Mouse (Mus musculus) C2C12 (cell line): ENCODE results near the gene Ptprj. TPM values are rescaled to one million over a fixed set of nuclear protein-coding genes. Genes with fewer than 3 reads are reported as not detected.
A peak's percentile ranks its signal among the peaks of the same experiment; 100 is the strongest.

Source experiments
- H3K27me3 ChIP-seq: one replicate; pipeline ENCODE4 v1.6.1; 2011; ENCODE audit not compliant: control insufficient read depth, insufficient read depth, insufficient read length
- H3K36me3 ChIP-seq: one replicate; pipeline ENCODE4 v1.6.1; 2011; ENCODE audit not compliant: control insufficient read depth, insufficient read depth
- H3K4me3 ChIP-seq: one replicate; pipeline ENCODE4 v1.5.1; 2011; ENCODE audit warnings: mild to moderate bottlenecking, control low read depth; ENCODE audit not compliant: poor library complexity, insufficient read depth, severe bottlenecking
- H3K79me2 ChIP-seq: one replicate; pipeline ENCODE4 v1.6.1; 2011; ENCODE audit not compliant: control insufficient read depth, insufficient read depth
- H3K79me3 ChIP-seq: one replicate; pipeline ENCODE4 v1.6.1; 2011; ENCODE audit warnings: low read depth, control low read depth
- H3ac ChIP-seq: one replicate; pipeline ENCODE3; 2011; ENCODE audit warnings: low read depth; ENCODE audit not compliant: control insufficient read depth, insufficient read length
- CEBPB ChIP-seq: IDR thresholded peaks from one replicate; pipeline ENCODE4 v1.6.1; 2011; ENCODE audit warnings: low read depth, mild to moderate bottlenecking, control low read depth, moderate library complexity
- CTCF ChIP-seq: IDR thresholded peaks from one replicate; pipeline ENCODE4 v1.5.1; 2011; ENCODE audit not compliant: control insufficient read depth, insufficient read depth, insufficient read length
- FOSL1 ChIP-seq: IDR thresholded peaks from one replicate; pipeline ENCODE4 v1.8.0; 2011; ENCODE audit warnings: mild to moderate bottlenecking, low read length; ENCODE audit not compliant: poor library complexity, insufficient read depth, severe bottlenecking
- MAX ChIP-seq: IDR thresholded peaks from one replicate; pipeline ENCODE4 v1.6.1; 2011; ENCODE audit warnings: mild to moderate bottlenecking, control low read depth
- MYOD1 ChIP-seq: IDR thresholded peaks from one replicate; pipeline ENCODE4 v1.6.1; 2011; ENCODE audit warnings: low read depth; ENCODE audit not compliant: control insufficient read depth, insufficient read length
- MYOG ChIP-seq: IDR thresholded peaks from one replicate; pipeline ENCODE4 v1.6.1; 2011; ENCODE audit not compliant: control insufficient read depth, insufficient read length; ENCODE audit errors: extremely low read depth
- USF1 ChIP-seq: IDR thresholded peaks from one replicate; pipeline ENCODE4 v1.6.1; 2011; ENCODE audit warnings: low read depth, mild to moderate bottlenecking, control low read depth, moderate library complexity
- long read RNA-seq, 2 experiments: library from polyadenylated mRNA; unstranded; transcript quantifications; one replicate each; pipeline ENCODE4 v2.0.0; 2019 to 2020
- polyA plus RNA-seq: library from polyadenylated mRNA; unstranded; fragments of >200 nt; fragmentation: generic; extraction: Trizol; gene quantifications from one replicate; pipeline ENCODE4 v1.2.1, GENCODE M21; 2012; ENCODE audit warnings: missing spikeins

The Ptprj gene
- polyA plus RNA-seq: 1.1 TPM
- long read RNA-seq, experiment 1, partial matches to known transcripts: 0 of 2 reads
- long read RNA-seq, experiment 1, other reads (novel, unspliced or antisense): 2 of 2 reads
- long read RNA-seq, experiment 2, partial matches to known transcripts: 0 of 5 reads
- long read RNA-seq, experiment 2, other reads (novel, unspliced or antisense): 5 of 5 reads

DNA sequence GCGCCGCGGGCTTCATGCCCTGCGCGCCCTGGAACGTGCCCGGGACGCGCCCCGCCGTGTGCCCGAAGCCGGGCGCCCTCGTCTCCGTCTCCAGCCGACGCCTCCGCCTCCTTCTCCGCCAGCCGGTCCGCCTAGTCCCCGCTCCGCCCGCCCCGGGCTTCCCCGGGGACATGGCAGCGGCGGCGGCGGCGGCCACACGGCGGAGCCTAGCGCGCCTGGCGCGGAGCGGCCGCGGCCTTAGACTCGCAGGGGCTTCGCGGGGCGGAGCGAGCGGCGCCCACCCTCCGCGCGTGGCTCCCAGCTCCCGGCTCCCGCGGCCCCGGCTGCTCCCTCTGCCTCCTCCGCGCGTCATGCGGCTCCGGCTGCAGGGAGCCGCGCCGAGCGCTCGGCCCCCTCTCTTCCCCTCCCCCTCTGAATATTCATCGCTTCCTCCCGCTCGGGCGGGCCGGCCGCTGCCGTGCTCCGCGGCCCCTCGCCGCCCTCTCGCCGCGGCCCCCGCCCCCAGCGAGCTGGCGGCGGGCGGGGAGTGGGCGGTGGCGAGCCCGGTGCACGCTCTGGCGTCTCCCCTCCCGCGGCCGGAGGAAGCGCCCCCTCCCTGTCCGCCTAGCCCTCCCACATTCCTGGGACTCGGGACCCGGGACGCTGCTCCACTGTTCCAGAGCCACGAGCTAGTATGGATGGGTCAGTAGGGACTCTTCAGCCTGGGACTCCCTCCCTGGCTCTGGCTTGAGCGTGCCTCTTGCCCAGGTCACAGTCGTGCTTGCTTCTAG is at the start of gene Ptprj:
Gene Ptprj (minus strand): TSS at position 412 of the 770 bp plus-strand sequence.
- no peaks in the 10 kb centered on the region for H3K27me3 ChIP-seq
- H3K79me2 ChIP-seq: peaks cover 40% of the 10 kb centered on the region
- H3ac ChIP-seq: peak within 1 kb of the TSS; percentile 96
- H3K79me3 ChIP-seq: peaks cover 10% of the 10 kb centered on the region
- no peaks in the 10 kb centered on the region for H3K36me3 ChIP-seq
- H3K4me3 ChIP-seq: peak within 1 kb of the TSS; percentile 79
- TF ChIP-seq MYOG (no peak), CEBPB (no peak), CTCF (peak; percentile 4)

- H3ac ChIP-seq: no peak overlapping the region
- no peak overlapping the region for H3K4me3 ChIP-seq
These were observed 49.1 kb upstream of the Ptprj start for GRCm38 (mm10) chr2:90629552-90629951.

DNA sequence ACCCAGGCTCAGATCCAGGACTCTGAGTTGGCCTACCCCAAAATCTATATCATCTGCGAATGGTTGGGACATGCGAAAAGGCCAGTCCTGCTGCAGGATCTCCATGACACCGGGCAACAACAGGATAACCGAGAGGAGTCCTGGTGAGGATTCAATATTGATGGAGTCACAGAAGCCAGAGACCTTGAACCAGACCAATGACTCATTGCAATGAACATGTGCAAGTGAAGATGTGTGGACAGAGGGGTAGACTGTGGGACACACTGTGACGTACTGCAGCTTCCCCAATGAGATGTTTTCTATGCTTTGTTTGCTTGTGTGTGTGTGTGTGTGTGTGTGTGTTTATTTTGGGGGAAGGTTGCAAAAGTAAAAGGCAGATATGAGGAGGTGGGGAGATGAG is 47.8 kb upstream of the Ptprj start:
- TF ChIP-seq CEBPB: no peak
- TF ChIP-seq MYOG: no peak
- Histone ChIP-seq H3K27me3 (no peaks in the 10 kb centered on the region), H3K36me3 (no peaks in the 10 kb centered on the region), H3ac (no peak overlapping the region), H3K79me3 (no peaks in the 10 kb centered on the region), H3K4me3 (no peak overlapping the region), H3K79me2 (no peaks in the 10 kb centered on the region)

More at GRCm38 (mm10) chr2:90629552-90629951, 49.1 kb upstream of the Ptprj start:
- Histone ChIP-seq H3K36me3 (no peaks in the 10 kb centered on the region), H3K79me3 (no peaks in the 10 kb centered on the region), H3K79me2 (no peaks in the 10 kb centered on the region), H3K27me3 (no peaks in the 10 kb centered on the region)
- no peak for TF ChIP-seq MYOG
- no peak for TF ChIP-seq MYOD1
- no peak for TF ChIP-seq CEBPB
- no peak for TF ChIP-seq CTCF
- TF ChIP-seq FOSL1: no peak
- TF ChIP-seq MAX: no peak
- TF ChIP-seq USF1: no peak

DNA sequence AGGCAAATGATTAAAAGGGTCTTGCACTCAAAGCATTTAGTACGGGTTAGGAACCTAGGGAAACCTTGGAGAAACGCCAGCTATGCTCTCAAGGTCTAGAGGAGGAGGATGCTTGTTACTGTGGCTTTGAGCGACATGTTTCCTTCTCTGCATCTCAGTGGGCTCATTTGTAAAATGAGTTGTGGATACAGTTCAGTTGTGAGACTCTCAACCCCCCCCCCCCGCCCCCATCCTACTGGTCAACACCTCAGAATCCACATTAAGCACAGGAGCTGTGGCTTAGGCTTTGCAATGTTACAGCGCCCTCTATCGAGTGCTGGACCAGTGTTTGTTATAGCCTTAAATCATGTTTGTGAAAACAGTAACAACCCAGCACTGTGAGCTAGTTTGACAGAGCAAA is 44.5 kb upstream of the Ptprj start:
- Histone ChIP-seq H3K79me3 (no peaks in the 10 kb centered on the region), H3K36me3 (no peaks in the 10 kb centered on the region), H3K4me3 (no peak overlapping the region), H3K79me2 (no peaks in the 10 kb centered on the region), H3ac (no peak overlapping the region), H3K27me3 (no peaks in the 10 kb centered on the region)
- peak; percentile 54 for TF ChIP-seq CTCF
- no peak for TF ChIP-seq MAX

GRCm38 (mm10) chr2:90624339-90624738 is 43.9 kb upstream of the Ptprj start:
- Histone ChIP-seq H3K79me2 (no peaks in the 10 kb centered on the region), H3K79me3 (no peaks in the 10 kb centered on the region), H3ac (no peak overlapping the region), H3K4me3 (no peak overlapping the region), H3K27me3 (no peaks in the 10 kb centered on the region), H3K36me3 (no peaks in the 10 kb centered on the region)
- no peak for TF ChIP-seq FOSL1
- TF ChIP-seq MYOG: no peak
- no peak for TF ChIP-seq USF1
- TF ChIP-seq CEBPB: no peak
- no peak for TF ChIP-seq MAX
- TF ChIP-seq CTCF: no peak
- no peak for TF ChIP-seq MYOD1

DNA sequence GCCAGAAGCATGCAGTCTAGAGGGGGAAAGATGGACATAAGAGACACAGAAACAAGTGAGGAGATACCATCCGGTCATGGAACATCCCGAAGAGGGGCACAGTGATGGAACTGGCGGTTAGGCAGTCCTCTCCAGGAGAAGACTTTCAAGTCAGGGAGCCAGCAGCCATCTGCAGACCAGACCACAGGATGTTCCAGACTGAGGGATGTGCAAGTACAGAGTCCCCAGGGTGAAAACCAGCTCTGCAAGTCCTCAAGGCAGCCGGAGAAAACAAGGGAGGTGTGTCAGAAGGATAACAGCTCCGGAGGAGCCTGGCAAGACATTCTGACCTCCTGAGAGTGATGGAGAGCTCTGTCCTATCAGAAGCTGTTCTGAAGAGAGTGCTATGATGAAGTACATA is 40.4 kb upstream of the Ptprj start:
- TF ChIP-seq CEBPB: no peak
- TF ChIP-seq FOSL1: no peak
- no peak for TF ChIP-seq MYOD1
- TF ChIP-seq MAX: no peak
- H3K79me2 ChIP-seq: no peaks in the 10 kb centered on the region
- H3ac ChIP-seq: no peak overlapping the region
- H3K4me3 ChIP-seq: no peak overlapping the region
- no peaks in the 10 kb centered on the region for H3K79me3 ChIP-seq
- no peaks in the 10 kb centered on the region for H3K36me3 ChIP-seq
- H3K27me3 ChIP-seq: no peaks in the 10 kb centered on the region
